Mouse (Mus musculus): ENCODE results near the gene Spats1. TPM values are rescaled to one million over a fixed set of nuclear protein-coding genes. Genes with fewer than 3 reads are reported as not detected.

The Spats1 gene
- polyA plus RNA-seq, 1 experiment, result 4.3 TPM

DNA sequence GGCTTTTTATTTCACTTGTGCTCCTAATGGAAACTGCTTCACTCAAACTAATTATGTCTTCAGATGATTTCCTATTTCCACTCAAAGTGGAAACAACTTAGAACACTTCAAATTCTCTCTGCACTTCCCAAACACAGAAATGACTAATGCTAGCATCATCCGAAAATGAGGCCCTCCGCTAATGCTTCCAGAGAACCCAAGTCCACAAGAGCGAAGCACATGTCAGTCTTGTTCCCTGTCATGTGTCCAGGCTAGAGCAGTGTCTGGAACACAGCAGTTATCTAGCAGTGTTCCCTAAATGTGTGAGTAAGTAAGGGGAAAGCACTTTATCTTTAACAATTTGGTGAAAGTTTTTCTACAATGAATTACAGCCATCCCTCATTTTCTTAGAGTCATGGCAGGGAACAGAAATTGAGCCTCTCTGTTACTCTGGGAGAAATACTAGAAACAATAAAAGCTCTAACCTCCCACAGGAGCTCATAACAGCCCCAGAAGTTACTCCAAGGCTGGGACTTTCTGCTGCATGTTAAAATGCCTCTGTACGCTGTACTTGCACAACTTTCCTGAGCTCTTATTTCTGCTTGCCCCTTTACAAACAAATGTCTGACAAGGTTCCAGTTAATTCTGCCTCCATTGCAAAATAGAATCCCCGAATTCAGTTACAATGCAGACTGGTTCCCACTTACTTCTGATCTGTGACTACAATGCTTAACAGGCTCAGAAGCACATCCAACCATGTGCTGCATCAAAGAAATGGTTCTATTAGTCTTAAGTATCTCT lies 73.9 kb downstream of the Spats1 start:
- H3K4me3 ChIP-seq (ENCODE audit: insufficient read depth, low read length), result no peak overlapping the region
- peaks cover 6% of the 10 kb centered on the region for H3K4me1 ChIP-seq (ENCODE audit: control insufficient read depth, insufficient read depth, low read length)
- no peak for TF ChIP-seq CTCF (IDR thresholded peaks at IDR 0.05; ENCODE audit: extremely low read depth, insufficient read depth, low read length)
- TF ChIP-seq POLR2A (IDR thresholded peaks at IDR 0.05; ENCODE audit: extremely low read depth, insufficient read depth, low read length), result no peak
- H3K27ac ChIP-seq (ENCODE audit: insufficient read depth, low read length), result no peak overlapping the region

DNA sequence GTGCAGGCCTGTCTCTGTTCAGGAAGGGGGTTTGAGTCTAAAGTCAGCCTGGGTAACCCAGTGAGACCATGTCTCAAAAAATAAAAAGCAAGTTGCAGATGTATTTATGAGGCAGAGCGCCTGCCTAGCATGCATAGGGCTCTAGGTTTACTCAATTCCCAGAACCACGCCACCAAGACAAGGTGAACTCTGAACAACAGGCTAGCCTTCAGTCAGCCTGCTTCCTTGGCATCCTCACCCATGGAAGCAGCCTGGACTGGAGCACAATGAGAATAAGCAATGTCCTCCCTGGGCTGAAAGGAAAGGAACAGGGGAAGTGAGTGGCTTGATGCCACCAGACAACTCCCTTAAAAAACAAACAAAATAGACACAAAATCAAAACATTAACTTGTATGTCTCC lies 77.2 kb downstream of the Spats1 start:
- Histone ChIP-seq H3K4me3 (ENCODE audit: insufficient read depth, low read length) (no peak overlapping the region), H3K27ac (ENCODE audit: insufficient read depth, low read length) (no peak overlapping the region), H3K4me1 (ENCODE audit: control insufficient read depth, insufficient read depth, low read length) (peaks cover 6% of the 10 kb centered on the region)
- TF ChIP-seq CTCF (IDR thresholded peaks at IDR 0.05; ENCODE audit: extremely low read depth, insufficient read depth, low read length) (no peak), POLR2A (IDR thresholded peaks at IDR 0.05; ENCODE audit: extremely low read depth, insufficient read depth, low read length) (no peak)

DNA sequence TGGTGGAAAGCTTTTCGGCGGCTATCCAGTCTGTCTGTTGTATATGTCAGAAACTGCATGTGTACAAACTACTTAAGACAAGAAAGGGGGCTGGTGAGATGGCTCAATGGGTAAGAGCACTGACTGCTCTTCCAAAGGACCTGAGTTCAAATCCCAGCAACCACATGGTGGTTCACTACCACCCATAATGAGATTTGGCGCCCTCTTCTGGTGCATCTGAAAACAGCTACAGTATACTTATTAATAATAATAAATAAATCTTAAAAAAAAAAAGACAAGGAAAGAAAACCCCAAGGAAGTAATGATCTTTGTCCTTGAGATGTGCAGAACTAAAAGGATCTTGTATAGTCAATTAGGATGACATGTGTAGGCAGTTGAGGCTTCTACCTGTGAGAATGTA lies 77.7 kb downstream of the Spats1 start:
- Histone ChIP-seq H3K27ac (ENCODE audit: insufficient read depth, low read length) (no peak overlapping the region), H3K4me3 (ENCODE audit: insufficient read depth, low read length) (no peak overlapping the region), H3K4me1 (ENCODE audit: control insufficient read depth, insufficient read depth, low read length) (peaks cover 6% of the 10 kb centered on the region)
- TF ChIP-seq POLR2A (IDR thresholded peaks at IDR 0.05; ENCODE audit: extremely low read depth, insufficient read depth, low read length) (no peak), CTCF (IDR thresholded peaks at IDR 0.05; ENCODE audit: extremely low read depth, insufficient read depth, low read length) (no peak)

DNA sequence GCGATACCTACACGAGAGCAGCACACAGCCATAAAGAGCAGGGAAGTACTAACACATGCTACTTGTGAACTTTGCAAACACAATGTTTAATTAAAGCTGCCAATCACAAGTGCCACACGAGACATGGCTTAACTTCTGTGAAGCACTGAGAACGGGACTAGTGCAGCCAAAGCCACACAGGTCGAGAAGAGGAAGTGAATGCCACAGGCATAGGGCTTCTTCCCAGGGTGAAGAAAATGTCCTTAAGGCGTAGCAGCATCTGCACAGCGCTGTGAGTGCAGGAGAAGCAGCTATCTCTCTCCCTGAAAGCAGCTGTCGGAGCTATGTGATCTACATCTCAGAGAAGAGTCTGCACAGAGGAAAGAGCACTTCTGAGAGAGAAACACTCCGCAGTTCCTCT lies 80.6 kb downstream of the Spats1 start:
- Histone ChIP-seq H3K4me1 (ENCODE audit: control insufficient read depth, insufficient read depth, low read length) (no peaks in the 10 kb centered on the region; the same call in 1 of the 2 replicates), H3K4me3 (ENCODE audit: insufficient read depth, low read length) (no peak overlapping the region), H3K27ac (ENCODE audit: insufficient read depth, low read length) (no peak overlapping the region)
- TF ChIP-seq POLR2A (IDR thresholded peaks at IDR 0.05; ENCODE audit: extremely low read depth, insufficient read depth, low read length) (no peak), CTCF (IDR thresholded peaks at IDR 0.05; ENCODE audit: extremely low read depth, insufficient read depth, low read length) (no peak)

DNA sequence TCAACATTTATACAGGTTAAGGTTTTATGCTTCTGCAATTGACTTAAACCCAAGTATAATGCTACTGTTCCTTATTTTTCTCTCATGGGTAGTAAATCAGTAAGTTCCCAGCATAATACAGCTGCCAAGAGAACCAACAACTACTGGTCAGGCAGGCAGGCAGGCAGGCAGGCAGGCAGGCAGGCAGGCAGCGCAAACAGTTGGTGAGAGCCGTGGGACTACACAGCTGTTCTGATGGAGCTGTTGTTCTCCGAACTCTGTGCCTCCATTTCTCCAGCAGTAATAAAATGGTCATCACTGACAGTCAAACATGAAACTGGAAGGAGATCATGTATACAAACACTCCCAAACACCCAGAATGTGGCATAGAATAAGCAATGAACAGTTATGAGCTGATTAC lies 81.5 kb downstream of the Spats1 start:
- Histone ChIP-seq H3K4me1 (ENCODE audit: control insufficient read depth, insufficient read depth, low read length) (no peaks in the 10 kb centered on the region), H3K27ac (ENCODE audit: insufficient read depth, low read length) (no peak overlapping the region), H3K4me3 (ENCODE audit: insufficient read depth, low read length) (no peak overlapping the region)
- TF ChIP-seq CTCF (IDR thresholded peaks at IDR 0.05; ENCODE audit: extremely low read depth, insufficient read depth, low read length) (no peak), POLR2A (IDR thresholded peaks at IDR 0.05; ENCODE audit: extremely low read depth, insufficient read depth, low read length) (no peak)

Other genes with a start within 250 kb of the Spats1 start
- gene Cdc5l, start 41.7 kb downstream of the Spats1 start, polyA plus RNA-seq (2012; rRNA removed), result 28.6 and 29.7 TPM in 2 replicates
- gene Aars2, start 31.4 kb upstream of the Spats1 start, polyA plus RNA-seq (2012; rRNA removed), result 29.1 and 31.0 TPM in 2 replicates
- gene Tcte1, start 48.0 kb upstream of the Spats1 start, polyA plus RNA-seq (2012; rRNA removed), result 3.4 and 3.7 TPM in 2 replicates
- 85.7 and 94.1 TPM in 2 replicates for gene Tmem151b, start 74.3 kb upstream of the Spats1 start, polyA plus RNA-seq (2012; rRNA removed)
- gene Nfkbie, start 80.3 kb upstream of the Spats1 start, polyA plus RNA-seq (2012; rRNA removed), result 2.1 and 2.3 TPM in 2 replicates
- 52.4 and 52.6 TPM in 2 replicates for gene Slc35b2, start 88.5 kb upstream of the Spats1 start, polyA plus RNA-seq (2012; rRNA removed)
- 980 and 997 TPM in 2 replicates for gene Hsp90ab1, start 97.9 kb upstream of the Spats1 start, polyA plus RNA-seq (2012; rRNA removed)
- gene Slc29a1, start 124.2 kb upstream of the Spats1 start, polyA plus RNA-seq (2012; rRNA removed), result 35.9 and 37.6 TPM in 2 replicates
- not detected in 2 replicates for gene Mymx, start 126.7 kb upstream of the Spats1 start, polyA plus RNA-seq (2012; rRNA removed)
- gene Capn11, start 183.9 kb upstream of the Spats1 start, polyA plus RNA-seq (2012; rRNA removed), result 0.21 and 2.1 TPM in 2 replicates
- gene Mrpl14, start 210.9 kb upstream of the Spats1 start, polyA plus RNA-seq (2012; rRNA removed), result 57.1 and 63.8 TPM in 2 replicates
- 206 and 219 TPM in 2 replicates for gene Tmem63b, start 211.5 kb upstream of the Spats1 start, polyA plus RNA-seq (2012; rRNA removed)

All from cortical plate, adult 2 months (tissue).